Mouse (Mus musculus): ENCODE results near the gene Gm5935. TPM values are rescaled to one million over a fixed set of nuclear protein-coding genes. Genes with fewer than 3 reads are reported as not detected.
"Not testable (repeated sequence)": the region's sequence is repeated elsewhere in the genome, so short reads cannot be mapped to it uniquely, and the experiment has no call there.

Gene Gm5935
- polyA plus RNA-seq (2015; fragmentation: Nextera tagmentation; extraction: Ambion mirVana) = not detected in 2 replicates

GRCm38 (mm10) chrX:24775064-24775463, at the start of gene Gm5935:
Gene Gm5935 (minus strand): TSS chrX:24775164.
- DNase-seq; H3K27me3 ChIP-seq; H3K4me2 ChIP-seq; H3K36me3 ChIP-seq; H3K4me1 ChIP-seq (replicated peaks); H3K27ac ChIP-seq; H3K9ac ChIP-seq; H3K9me3 ChIP-seq (replicated peaks); H3K4me3 ChIP-seq (replicated peaks); ATAC-seq (ENCODE audit: low read depth): not testable (repeated sequence)
- WGBS (ENCODE audit: insufficient replicate concordance) = 60% methylated on average over 5 of the region's 5 CpGs

Other genes starting within 250 kb of the Gm5935 start
- gene Gm4297, start 200.3 kb downstream of the Gm5935 start, polyA plus RNA-seq (2015; fragmentation: Nextera tagmentation; extraction: Ambion mirVana) = not detected in 2 replicates